Mouse (Mus musculus): ENCODE results near the gene Exoc3l4.

The Exoc3l4 gene

DNA sequence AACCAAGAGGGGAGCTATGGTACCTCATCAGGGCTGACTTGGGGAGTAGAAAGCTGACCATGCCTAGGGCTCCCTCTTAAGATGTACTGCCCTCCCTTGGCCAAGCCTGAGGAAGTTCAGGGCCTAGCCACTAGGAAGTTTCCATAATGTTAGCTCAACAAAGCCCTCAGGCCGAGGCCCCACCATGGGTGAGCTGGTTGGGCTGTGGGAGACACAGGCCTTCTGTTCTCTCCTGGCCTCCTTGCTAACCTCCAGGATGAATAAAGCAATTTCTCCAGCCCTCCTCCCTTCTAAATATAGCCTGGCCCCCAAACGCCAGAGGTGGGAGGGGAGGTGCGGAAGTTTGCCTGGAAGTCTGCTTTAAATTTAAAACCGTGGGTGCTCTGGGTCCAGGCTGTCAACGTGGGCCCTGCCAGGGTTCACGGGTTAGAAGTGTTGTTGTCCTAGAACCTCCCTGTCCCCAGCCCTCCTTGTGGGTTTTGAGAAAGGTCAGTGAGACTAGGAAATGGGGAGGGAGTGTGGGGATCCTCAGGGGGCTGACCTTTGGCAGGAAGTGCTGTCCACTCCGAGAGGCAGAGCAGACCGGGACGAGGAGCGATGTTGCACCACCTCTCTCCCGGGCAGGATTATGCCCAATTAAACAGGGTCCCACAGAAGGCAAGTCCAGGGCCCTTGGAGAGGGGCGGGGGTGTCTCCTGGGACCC is 4.1 kb upstream of the Exoc3l4 start:
- DNase-seq, result no peak

DNA sequence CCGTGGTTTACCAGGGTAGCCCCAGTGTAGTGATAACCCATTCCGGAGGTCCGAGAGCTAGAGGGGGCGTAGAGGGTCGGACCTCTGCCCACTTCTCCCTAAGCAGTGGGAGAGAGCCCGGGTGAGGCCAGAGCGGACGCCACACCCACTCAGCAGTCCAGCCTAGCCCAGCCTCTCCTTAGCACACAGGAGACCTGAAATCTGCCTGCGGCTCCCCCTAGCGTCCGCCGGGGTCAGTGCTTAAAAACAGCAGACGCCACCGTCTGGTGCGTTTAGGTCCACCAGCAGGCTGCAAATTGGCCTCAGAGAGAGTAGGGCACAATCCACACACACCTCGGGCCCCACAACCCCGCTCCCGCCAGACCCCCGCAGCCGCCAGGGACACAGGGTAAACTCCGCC is 3.5 kb upstream of the Exoc3l4 start:
- peak; percentile 88 for DNase-seq

DNA sequence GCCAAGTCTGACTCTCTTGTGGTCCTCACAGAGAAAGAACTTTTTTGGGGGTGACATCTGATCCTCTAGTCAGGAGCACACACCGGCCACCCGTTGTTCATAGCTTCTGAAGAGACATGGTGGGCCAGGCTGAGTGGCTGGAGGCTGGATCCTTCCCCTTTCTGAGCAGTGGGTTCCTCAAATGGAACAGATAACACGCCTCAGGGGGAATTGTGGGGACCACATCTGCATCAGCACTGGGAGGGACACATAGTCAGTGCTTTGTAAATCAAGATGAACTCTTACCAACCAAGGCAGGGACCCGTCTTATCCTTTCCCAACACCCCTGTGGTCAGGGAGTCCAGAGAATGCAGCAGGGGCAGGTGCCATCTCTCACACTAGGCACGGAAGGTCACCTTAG is 3.1 kb downstream of the Exoc3l4 start:
- DNase-seq, result no peak

DNA sequence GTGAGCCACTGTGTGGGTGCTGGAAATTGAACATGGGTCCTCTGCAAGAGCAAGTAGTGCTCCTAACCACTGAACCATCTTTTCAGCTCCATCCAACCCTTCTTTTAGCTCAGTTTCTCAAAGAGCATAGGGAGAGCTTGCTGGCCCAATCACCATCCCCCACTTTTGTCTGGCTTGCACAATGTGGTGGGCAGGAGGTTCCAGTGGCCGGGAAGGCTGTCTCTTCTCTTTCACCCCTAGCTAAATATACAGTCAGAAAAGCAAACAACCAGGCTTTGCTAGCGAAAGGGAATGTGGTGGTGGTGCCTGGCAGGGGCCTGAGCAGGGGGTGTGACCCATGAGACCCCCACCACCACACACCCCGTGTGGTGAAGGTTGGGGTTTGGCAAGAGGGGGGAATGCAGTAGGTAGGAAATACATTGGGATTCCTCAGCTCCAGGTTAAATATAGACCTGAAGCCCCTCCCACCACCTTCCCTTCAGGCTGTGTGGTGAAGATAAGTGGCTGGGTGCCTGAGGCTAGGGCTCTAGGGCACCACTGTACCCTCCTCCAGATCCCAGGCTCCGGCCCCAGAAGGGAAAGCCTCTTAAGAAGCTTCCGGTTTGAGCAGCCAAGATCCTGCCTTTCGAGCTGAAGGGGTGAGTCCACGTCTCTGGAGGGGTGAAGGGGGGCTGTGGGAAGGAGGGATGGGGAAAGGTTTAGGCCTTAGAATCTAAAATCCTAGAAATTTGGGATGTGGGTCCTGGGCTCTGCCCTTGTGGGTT is 4.3 kb downstream of the Exoc3l4 start:
- DNase-seq, result no peak

DNA sequence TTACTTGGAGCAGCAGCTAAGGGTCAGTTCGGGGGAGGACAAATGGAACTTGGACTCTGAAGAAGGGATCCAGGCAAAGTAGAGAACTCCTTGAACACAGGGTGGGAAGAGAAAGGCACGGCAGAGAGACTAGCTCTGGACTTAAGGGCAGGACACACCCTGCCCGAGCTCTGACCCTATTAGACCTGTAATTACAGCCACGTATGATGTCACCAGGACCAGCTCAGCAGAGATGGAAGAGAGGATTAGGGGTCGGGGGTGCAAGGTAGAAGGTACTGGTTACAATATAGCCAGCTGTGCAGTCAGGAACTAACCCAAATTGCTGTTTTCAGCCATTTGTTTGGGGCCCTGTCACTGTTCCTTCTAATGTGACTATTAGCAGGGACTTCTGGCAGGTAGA is 6.0 kb downstream of the Exoc3l4 start:
- DNase-seq, result no peak

DNA sequence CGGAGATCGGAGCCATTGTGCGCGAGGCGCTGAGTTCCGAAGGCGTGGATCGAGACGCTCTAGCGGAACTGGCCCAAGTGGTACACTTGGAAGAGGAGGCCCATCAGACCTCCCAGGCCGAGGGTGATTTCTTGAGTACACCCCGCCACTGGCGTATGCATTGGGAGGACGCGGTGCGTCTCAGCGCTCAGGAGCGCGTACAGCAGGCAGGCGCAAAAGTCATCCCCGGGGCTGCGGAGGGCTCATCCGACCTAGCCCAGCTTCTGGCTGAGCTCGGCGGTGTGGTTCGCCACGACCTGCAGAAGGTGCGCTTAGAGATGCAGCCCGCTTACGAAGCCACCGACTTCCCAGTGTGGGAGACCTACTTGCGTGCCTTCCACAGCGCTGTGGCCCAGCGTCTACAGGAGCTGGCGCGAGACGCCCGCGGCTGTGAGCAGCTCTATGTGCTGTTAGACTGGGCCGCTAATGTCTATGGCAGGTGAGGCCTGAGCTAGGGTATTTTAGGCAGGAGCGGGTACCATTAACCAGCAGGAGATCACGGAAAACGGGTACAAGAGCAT is 6.8 kb downstream of the Exoc3l4 start:
- no peak for DNase-seq

DNA sequence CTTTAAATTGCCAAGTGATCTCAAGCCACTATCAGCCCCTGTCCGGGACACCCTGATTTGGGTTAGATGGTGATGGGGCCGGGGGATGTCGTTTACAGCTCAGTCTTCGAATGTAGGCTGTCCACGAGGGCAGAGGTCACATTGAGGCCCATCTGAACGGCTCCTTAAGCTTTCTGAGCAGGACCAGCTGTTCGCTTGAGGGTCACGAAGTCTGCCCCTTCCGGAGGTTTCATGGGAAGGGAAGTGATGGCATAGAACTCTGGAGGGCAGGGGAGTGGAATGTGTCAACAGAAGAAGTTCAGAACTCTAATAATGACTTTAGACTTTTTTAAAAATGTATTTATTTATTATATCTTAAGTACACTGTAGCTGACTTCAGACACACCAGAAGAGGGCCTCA is 7.7 kb downstream of the Exoc3l4 start:
- no peak for DNase-seq

DNA sequence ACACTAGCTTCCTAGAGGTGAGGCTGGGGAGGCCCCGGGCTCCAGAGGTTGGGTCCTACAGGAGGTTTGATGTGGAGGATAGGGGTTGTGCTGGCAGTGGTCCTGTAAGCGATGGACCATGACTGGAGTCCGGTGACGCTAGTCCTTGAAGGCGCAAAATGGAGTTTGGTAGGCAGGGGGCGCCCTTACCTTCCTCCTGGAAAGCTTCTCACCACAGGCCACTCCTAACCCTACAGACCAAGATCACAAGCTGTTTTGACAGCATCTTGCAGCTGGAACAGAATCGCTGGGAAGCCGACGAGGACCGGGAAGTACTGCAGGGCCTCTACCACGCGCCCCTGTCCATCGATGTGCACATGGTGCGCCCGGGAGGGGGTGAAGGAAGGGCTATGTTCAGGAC is 8.4 kb downstream of the Exoc3l4 start:
- peak; percentile 88 for DNase-seq

DNA sequence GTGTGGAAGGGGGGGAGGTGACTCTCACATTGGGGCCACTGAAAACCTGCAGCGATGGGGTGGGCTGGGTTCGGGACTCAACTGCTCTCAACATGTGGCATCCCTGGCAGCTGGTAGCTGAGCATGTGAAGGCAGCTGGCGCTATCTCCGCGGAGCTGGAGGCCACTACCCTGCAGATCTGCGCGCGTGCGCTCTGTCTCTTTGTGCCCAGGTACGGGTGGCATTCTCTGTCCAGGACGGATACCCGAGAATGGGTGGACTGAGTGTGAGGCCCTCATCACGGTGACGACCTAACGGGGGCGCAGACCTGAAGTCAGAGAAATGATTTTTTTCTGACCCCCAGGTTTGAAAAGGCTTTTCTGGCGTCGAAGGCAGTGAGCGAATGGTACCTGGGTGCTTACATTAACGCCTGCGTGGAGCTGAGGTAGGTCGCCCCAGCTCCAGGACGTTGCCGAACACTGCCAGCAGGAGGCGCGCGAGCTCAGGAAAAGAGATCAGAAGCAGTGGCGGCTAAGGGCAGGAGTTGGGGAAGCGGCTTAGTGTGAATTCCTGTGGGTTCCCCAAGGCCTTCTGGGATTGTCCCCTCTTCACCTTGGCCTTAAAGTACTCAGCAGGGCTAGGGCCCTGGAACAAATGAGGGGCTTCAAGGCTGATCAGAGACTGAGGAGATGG is 9.1 kb downstream of the Exoc3l4 start:
- peak; percentile 94 for DNase-seq

DNA sequence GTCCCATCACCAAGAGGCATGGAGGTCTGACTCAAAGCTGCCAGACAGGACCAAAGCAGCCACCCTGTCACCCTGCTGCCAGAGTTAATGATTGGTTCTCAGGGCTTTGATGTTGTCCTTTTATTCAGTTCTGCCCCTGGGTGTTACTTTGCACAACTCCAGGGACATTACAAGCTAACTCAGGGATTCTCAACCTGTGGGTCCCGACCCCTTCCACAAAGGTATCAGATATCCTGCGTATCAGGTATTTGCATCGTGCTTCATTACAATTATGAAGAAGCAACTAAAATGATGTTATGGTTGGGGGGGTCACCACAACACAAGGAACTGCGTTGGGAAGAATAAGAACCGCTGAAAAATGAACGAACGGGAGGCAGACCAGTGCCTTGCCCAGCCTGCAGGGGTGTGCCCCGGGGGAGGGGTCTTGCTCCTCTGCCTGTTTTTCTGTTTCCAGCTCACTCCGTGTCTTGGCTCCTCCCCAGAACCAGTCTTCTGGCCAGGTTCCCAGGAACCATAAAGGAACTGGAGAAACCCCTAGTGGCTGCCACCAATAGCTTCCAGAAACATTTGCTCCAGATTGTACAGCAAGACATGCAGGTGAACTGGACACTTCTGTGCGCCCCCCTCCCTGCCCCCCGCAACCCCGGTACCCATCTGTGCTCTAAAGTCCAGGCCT is 10.8 kb downstream of the Exoc3l4 start:
- DNase-seq, result no peak

DNA sequence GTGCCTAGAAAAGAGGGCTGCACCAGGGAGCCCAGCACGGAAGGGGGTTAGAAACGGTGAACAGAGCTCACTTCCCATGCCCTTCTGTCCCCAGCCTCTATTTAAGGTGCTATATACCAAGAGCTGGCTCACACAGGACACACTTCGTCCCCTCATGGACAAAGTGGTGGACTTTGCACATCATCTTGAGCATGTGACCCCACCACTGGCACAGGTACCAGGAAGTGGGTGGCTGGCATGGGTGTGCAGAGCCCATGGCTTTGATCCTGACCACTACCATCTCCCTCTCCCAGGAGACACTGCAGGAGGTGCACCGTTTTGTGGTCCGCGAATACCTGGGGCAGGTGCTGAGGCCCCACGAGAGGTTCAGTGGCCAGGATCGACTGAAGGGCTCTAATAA is 11.5 kb downstream of the Exoc3l4 start:
- no peak for DNase-seq

DNA sequence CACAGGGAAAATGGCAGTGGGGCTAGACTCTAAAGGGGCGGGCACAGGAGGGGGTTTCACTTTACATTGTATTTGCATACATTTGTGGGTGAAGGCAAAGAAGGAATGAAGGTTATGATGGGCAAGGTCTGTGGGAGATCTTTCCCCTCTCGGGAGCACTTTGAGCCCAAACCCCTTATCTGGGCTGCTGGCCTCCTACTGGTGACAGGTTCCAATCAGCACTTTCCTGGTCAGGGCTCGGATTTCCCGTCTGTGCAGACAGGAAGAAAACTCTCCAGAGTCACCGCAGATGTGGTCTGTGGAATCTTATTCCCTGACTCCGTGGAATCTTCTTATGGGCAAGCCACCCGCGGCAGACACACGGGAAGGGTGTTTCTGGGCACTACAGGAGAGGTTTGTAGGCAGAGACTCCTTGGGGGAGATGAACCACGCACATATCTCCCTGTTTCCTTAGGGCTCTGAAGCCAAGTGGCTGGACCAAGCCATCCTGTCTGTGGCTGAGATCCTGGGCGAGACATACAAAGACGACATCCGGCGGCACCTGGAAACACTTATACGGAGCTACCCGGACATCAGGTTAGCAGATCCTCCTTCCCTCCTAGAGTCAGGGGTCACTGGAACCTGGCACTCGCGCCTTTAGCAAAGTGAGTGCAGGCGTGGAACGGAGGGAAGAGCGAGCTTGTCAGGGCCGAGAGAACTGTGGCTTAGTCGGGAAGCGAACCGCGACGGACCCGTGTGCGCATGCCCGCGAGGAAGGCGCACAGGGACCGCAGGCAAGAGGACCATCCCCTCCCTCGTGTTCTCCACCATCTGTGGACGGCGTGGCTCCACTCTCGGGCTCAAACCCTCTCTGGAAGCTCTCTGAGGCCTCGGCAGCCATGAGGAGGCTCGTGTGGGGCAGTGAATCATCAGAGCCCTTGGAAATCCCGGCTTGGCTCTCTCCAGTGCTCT is 12.4 kb downstream of the Exoc3l4 start:
- DNase-seq, result peak; percentile 44

DNA sequence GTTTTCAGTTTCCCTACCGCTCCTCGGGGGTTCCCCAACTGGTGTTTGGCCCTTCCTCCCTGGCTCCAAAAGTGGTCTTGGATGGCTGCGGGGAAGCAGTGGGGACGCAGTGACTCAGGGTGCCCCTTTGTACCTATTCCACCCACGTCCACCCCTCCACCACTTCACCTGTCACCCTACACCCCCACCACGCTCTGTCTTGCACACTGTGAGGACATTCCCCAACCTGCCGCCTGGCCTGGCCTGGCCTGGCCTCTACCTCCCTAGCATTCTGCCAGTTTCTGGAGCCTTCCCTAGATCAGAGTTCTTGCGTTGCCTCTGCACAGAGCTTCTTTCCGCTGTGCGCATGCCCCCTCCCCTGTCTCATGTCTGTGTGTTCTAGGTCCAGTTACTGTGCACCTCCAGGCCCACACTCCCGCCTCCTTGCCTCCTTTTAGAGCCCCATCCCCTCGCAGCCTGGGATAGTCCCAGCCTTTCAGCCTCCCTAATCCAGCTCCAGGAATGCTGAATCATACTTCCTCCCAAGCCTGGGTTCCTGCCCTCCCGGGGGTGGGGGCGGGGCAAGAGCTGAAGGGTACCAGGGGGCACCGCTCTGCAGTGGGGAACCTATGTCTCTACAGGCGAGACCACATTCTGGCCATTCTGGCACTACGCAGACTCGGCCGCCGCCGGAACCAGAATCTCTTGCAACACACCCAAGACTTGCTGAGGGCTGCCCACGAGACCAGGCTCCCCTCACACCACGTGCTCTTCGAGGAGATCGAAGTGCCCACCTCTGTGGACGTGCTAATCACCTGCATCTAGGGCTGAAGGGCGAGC is 13.4 kb downstream of the Exoc3l4 start:
- no peak for DNase-seq

DNA sequence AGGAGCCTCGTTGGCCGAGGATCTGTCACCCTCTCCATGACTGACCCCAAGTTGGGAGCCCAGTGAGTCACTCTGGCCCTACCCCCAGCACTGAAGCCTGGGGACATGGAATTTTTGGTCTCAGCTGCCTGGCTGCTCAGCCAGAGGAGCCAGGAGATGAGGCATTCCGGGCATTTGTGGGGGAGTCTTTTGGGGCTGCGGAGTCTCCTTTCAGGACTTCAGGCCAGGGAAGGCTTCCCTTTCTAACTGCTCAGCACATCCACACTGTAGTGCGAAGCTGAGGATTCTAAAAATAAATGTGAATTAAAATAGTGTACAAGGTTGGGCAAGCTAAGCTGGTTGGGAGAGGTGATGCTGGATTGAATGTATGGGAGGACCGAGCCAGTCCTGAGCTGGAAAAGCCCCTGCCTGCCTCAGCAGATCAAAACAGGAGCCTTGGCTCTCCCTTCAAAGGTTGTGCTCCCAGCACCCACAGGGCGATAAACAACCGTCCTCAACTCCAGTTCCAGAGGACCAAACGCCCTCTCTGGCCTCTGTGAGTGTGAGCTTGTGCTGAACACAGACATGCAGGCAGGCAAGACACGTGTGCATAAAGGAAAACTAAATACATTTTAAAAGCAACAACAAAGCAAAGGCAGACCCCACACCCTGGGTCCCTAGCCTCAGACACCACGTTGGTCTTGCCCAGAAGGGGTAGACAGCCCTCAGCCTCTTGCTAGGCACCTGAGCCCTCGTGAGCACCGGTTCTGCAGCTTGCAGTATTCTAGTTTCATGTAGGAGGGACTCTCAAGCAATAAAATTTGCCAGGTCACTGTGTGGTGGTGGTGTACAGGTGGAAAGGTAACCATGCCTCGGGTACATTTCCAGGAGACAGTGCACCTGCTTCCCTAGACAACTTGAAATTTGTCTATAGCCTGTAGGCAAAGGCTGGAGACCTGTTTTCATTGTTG is 14.3 kb downstream of the Exoc3l4 start:
- DNase-seq, result no peak

DNA sequence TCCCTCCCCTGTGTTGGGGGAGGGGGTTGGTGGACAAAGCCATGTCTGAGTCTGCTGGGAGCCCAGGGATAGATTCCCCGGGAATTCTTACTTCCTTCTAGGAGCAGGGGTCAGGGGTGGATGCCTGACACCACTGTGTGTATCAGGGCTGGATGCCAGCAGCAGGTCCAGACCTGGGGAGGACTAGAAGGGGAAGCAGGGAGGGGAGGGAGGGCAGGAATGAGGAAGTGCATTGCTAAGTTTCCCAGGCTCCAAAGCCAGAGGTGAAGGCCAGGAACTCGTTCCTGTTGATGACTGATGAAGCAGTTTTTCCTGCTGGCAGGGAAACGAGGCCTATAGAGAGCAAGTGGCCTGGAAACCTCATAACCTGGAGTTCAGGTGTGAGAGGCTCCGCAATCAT is 15.3 kb downstream of the Exoc3l4 start:
- DNase-seq, result no peak

DNA sequence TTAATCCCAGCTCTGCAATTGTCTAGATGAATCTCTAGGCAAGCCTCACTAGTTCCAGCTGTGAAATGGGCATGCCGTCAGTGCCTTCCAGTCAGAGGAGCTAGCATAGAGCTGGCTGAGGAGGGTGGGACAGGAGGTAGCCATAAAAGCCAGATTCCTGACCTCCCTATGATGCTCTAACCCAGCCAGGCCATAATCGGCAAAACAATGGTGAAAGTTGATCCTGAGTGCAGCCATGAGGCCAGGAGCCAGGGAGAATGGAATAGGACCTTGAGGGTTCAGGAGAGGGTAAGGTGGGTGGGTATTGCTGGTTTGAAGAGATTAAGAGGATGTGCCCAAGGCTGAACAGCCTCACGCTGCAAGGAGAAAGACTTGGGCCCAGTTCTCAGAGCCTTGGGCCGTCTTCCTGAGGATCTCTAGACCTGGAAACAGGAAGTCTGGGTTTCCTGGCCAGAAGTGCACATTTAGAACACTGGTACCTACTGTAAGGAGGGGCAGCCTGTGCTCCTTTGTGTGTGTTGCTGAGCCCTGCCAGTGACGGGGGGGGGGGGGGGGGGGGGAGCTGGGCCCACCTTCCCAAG is 16.0 kb downstream of the Exoc3l4 start:
- DNase-seq, result no peak

DNA sequence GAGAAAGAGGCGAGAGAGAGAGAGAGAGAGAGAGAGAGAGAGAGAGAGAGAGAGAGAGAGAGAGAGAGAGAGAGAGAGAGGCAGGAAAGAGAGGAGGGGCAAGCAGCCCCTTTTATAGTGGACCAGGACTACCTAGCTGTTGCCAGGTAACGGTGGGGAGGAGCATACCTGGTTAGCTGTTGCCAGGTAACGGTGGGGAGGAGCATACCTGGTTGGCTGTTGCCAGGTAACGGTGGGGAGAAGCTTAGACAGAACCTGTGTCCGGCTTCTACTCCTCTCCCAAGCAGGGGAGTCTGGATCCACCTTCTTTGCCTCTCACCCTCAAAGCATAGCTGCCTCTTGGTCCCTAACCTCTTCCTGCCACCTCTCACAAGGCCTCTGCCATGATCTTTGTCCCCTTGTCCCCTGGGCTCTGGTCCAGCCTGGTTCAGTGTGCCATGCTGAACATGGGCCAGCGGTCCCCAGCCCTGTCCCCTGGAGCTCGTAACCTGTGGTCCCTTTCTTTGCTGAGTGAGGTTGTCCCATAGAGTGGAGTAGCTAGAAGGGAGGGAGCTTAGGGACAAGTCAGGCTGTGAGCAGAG is 17.4 kb downstream of the Exoc3l4 start:
- DNase-seq, result no peak

DNA sequence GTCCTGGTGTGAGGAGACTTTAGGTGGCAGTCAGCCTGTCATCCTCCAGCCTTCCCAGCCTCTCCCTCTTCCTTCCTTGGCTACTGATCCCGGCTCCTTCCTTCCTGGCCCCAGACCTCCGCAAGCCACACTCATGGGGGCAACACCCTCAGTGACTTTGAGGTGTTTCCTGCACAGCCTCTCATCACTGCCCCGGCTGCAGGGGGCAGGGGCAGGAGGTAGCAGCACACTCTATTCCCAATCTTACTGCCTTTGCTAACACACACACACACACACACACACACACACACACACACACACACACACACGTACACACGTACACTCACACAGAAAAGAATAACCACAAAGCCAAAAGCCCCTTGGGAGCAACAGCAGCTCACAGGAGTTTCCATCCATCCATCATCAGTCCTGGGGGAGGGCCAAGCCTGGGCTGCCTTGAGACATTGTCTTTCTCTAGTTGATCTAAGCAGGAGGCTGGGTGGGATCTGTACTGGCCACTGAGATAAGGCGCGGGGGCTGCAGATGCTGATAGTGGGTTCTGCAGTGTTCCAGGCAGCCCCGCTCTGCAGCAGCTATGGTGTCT is 18.0 kb downstream of the Exoc3l4 start:
- DNase-seq, result no peak

DNA sequence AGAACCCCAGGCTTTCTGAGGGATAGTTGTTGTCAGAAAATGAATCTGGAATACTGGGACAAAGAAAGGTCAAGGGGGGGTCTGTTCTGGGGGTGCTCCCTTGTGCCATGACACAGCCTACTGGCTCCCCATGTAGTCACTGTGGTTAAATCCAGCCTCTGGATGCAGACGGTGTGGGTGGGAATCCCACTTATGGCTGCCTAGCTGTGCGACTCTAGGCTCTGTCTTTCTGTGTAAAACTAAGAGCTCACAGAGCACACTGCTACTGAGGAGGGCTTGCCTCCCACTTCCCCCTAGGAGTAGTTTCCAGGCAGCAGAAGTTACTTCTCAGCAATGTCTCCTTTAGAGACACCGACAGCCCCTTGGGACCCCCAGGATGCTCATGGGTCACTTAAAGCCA is 19.4 kb downstream of the Exoc3l4 start:
- no peak for DNase-seq
